Mouse (Mus musculus) hindbrain, postnatal 0 days (tissue): ENCODE measurements around the gene Mrln. TPM values are rescaled to one million over a fixed set of nuclear protein-coding genes. Genes with fewer than 3 reads are reported as not detected.

Experiments
- ATAC-seq: fragments of 200-750 bp; cut with Nextera tagmentation; 2 replicates; pipeline ENCODE4 v1.8.0; 2017; ENCODE audit warnings: mild to moderate bottlenecking, moderate TSS enrichment, moderate library complexity
- DNase-seq: peaks from one replicate; pipeline ENCODE4 v3.0.0-alpha.2; 2015; ENCODE audit warnings: low spot score
- H3K27ac ChIP-seq: fragments of 300-500 bp; sonication (generic); 2 replicates; pipeline ENCODE4 v1.5.1; 2014; ENCODE audit warnings: mild to moderate bottlenecking
- H3K27me3 ChIP-seq: fragments of 300-500 bp; sonication (generic); 2 replicates; pipeline ENCODE4 v1.6.1; 2014; ENCODE audit warnings: low read length, mixed read lengths; ENCODE audit not compliant: insufficient read depth
- H3K36me3 ChIP-seq: fragments of 300-500 bp; sonication (generic); 2 replicates; pipeline ENCODE4 v1.6.1; 2014; ENCODE audit warnings: low read length, mixed read lengths; ENCODE audit not compliant: insufficient read depth
- H3K4me1 ChIP-seq: fragments of 300-500 bp; sonication (generic); 2 replicates; pipeline ENCODE4 v1.6.1; 2014; ENCODE audit warnings: antibody characterized with exemption, low read length, mixed read lengths; ENCODE audit not compliant: insufficient read depth
- H3K4me2 ChIP-seq: fragments of 300-500 bp; sonication (generic); 2 replicates; pipeline ENCODE4 v1.6.1; 2014; ENCODE audit warnings: low read depth, mild to moderate bottlenecking, low read length, moderate library complexity, mixed read lengths
- H3K4me3 ChIP-seq: fragments of 300-500 bp; sonication (generic); 2 replicates; pipeline ENCODE4 v1.5.1; 2014; ENCODE audit warnings: low read length
- H3K9ac ChIP-seq: fragments of 300-500 bp; sonication (generic); replicated peaks from 2 replicates; pipeline ENCODE4 v1.6.1; 2014; ENCODE audit warnings: mild to moderate bottlenecking, low read length, moderate library complexity, mixed read lengths
- H3K9me3 ChIP-seq: fragments of 300-500 bp; sonication (generic); 2 replicates; pipeline ENCODE4 v1.6.1; 2016; ENCODE audit warnings: low read length, mixed read lengths
- CTCF ChIP-seq: IDR thresholded peaks from 2 replicates; pipeline ENCODE4 v1.5.1; 2016; ENCODE audit warnings: antibody characterized with exemption, control low read depth, low read depth
- WGBS: fragments of 180-500 bp; shearing (Covaris S2); extraction: QIAGEN DNeasy Blood & Tissue Kit; methylation state at CpG from one replicate; pipeline ENCODE4 v1.1.7; 2014; 5-methylcytosine and 5-hydroxymethylcytosine counted together
- polyA plus RNA-seq: library from polyadenylated mRNA; unstranded; fragments of >200 nt; fragmentation: Nextera tagmentation; extraction: Ambion mirVana; gene quantifications from 2 replicates; pipeline ENCODE4 v1.2.1, GENCODE M21; 2015
- total RNA-seq: library from RNA; depleted of rRNA; stranded (reverse); fragments of >200 nt; gene quantifications from 2 replicates; pipeline ENCODE4 v1.2.3, GENCODE M21; 2014

Gene Mrln
- total and polyA plus RNA-seq, 2 experiments from 2014 or later = 3.3 to 5.3 TPM

DNA sequence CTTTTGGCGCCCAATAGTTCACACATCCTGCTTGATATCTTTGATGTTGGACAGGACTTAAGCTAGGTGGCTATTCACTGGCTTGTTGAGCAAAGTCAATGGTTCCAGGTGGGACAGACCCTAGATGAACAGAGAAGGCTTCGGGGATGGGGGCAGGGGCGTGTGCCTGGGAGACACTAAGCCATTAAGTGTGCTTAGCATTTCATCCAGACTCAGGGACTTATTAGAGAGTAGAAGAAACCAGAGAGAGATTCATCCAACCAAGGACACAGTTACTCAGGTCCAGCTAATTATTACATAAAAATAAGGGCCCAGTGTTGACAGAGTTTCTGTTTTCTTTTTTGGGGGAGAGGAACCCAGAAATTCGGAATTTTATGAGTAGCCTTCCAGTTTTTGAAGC, 45.9 kb downstream of the Mrln start:
- 84% methylated on average over 4 of the region's 4 CpGs for WGBS
- Histone ChIP-seq H3K4me2 (no peak overlapping the region), H3K36me3 (no peaks in the 10 kb centered on the region), H3K9me3 (no peaks in the 10 kb centered on the region), H3K27ac (no peak overlapping the region), H3K9ac (no peak overlapping the region), H3K27me3 (no peaks in the 10 kb centered on the region), H3K4me1 (no peaks in the 10 kb centered on the region; the same call in 1 of the 2 replicates), H3K4me3 (no peak overlapping the region)
- no peak for DNase-seq
- no peak for TF ChIP-seq CTCF
- ATAC-seq = no peak

DNA sequence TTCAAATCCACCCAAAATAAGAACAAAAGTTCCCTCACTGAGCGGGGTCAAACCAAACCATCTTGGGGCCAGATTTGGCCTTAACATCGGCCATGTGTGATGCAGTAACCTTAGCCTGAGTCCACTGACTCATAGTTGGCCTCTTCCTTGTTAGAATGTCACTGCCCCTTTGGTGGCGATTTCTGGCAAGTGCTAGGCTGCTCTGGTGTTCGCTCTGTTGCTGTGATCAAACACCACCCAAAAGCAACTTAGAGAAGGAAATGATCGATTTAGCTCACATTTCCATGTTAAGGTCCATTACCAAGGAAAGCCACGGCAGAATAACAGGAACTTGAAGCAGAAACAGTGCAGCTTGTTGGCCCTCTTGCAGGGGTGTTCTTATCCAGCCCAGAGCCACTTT, 46.3 kb downstream of the Mrln start:
- no peak for DNase-seq
- no peaks in the 10 kb centered on the region for H3K27me3 ChIP-seq
- H3K4me3 ChIP-seq = no peak overlapping the region
- H3K4me2 ChIP-seq = no peak overlapping the region
- no peak overlapping the region for H3K9ac ChIP-seq
- ATAC-seq = no peak
- no peaks in the 10 kb centered on the region; the same call in 1 of the 2 replicates for H3K4me1 ChIP-seq
- TF ChIP-seq CTCF = no peak
- H3K9me3 ChIP-seq = no peaks in the 10 kb centered on the region
- H3K36me3 ChIP-seq = no peaks in the 10 kb centered on the region
- 88% methylated on average over 6 of the region's 6 CpGs for WGBS
- H3K27ac ChIP-seq = no peak overlapping the region

DNA sequence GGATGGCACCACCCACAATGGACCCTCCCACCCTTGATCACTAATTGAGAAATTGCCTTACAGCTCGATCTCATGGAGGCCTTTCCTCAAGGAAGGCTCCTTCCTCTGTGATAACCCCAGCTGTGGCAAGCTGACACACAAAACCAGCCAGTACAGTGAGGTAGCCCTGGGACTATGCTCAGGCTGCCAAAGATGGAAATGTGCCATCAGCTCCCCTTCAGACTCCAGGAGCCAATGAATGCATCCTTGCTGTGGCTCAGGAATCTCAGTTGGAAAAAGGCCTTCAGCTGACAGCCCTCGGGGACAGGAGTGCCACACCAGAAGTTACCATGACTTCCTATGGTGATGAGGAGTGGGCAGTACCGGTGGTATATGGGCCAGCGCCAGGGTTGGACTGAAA, 50.2 kb downstream of the Mrln start:
- H3K9me3 ChIP-seq = no peaks in the 10 kb centered on the region
- no peaks in the 10 kb centered on the region for H3K36me3 ChIP-seq
- no peak for TF ChIP-seq CTCF
- 49% methylated on average over 4 of the region's 4 CpGs for WGBS
- no peak overlapping the region for H3K4me3 ChIP-seq
- no peak overlapping the region for H3K4me2 ChIP-seq
- DNase-seq (peak; percentile 25), ATAC-seq (peak; percentile 45; the same call in 1 of the 2 replicates)
- H3K27ac ChIP-seq = no peak overlapping the region
- no peaks in the 10 kb centered on the region for H3K27me3 ChIP-seq
- no peaks in the 10 kb centered on the region for H3K4me1 ChIP-seq
- no peak overlapping the region for H3K9ac ChIP-seq

DNA sequence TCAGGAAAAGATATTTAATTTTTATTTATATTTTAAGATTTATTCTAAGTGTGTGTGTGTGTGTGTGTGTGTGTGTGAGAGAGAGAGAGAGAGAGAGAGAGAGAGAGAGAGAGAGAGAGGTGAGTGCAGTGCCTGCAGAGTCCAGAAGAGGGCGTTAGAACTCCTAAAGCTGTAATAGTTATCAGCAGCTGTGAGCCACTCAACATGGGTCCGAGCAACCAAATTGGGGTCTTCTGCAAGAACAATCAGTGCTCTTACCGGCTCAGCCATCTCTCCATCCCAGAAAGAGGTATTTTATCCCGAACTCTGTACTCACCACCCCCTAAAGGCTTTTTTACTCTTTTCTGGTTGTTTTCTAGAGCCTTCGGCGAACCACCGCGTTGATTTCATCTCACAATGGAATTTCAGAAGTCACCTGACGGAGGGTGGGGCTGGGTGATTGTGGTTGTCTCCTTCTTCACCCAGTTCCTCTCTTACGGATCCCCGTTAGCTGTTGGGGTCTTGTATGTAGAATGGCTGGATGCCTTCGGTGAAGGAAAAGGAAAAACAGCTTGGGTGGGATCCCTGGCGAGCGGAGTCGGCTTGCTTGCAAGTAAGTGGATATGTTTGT, 51.2 kb downstream of the Mrln start:
- no peak for DNase-seq
- Histone ChIP-seq H3K9ac (no peak overlapping the region), H3K4me1 (no peaks in the 10 kb centered on the region), H3K36me3 (no peaks in the 10 kb centered on the region), H3K4me2 (no peak overlapping the region), H3K4me3 (no peak overlapping the region), H3K27ac (no peak overlapping the region), H3K9me3 (no peaks in the 10 kb centered on the region), H3K27me3 (no peaks in the 10 kb centered on the region)
- ATAC-seq = no peak
- no peak for TF ChIP-seq CTCF
- 91% methylated on average over 15 of the region's 15 CpGs for WGBS

DNA sequence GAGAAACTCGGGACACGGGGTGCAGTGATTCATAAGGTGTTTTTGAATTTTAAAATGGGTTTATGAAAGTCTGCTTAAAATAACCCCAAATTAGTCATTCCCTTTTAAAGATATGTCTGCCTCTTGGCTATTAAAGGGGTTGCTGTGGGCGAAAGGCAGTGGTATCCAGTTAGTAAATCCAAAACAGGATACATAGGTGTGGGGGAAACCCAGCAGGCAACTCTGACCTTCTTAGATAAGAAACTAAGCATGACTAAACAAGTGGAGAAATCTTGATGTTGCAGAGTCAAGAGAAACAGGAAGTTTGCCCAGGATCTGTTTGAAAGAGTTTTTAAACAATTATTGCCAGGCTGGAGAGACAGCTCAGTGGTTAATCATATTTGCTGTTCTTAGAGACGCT, 52.6 kb downstream of the Mrln start:
- no peak overlapping the region for H3K4me3 ChIP-seq
- no peaks in the 10 kb centered on the region for H3K9me3 ChIP-seq
- H3K36me3 ChIP-seq = no peaks in the 10 kb centered on the region
- DNase-seq = no peak
- no peak overlapping the region for H3K4me2 ChIP-seq
- H3K27ac ChIP-seq = no peak overlapping the region
- H3K4me1 ChIP-seq = no peaks in the 10 kb centered on the region
- H3K9ac ChIP-seq = no peak overlapping the region
- no peak for ATAC-seq
- 87% methylated on average over 4 of the region's 4 CpGs for WGBS
- no peak for TF ChIP-seq CTCF
- no peaks in the 10 kb centered on the region for H3K27me3 ChIP-seq

DNA sequence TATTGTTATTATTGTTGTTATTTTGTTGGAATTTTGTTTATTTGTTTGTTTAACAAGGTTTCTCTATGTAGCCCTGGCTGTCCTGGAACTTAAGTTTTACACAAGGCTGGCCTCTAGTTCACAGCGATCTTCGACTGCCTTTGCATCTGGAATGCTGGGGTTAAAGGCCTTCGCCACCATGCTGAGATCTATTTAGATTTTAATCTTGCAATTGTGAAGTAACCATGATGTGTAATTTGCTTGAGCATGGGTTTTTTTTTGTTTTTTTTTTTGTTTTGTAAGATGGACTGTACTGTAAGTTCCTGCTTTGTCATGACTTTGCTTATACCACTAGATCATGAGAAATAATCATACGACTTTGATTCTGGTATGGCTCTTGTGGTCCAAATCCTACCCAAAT, 56.4 kb downstream of the Mrln start:
- H3K9ac ChIP-seq = no peak overlapping the region
- 53% methylated on average over 4 of the region's 4 CpGs for WGBS
- no peak overlapping the region for H3K4me3 ChIP-seq
- no peak overlapping the region for H3K4me2 ChIP-seq
- no peaks in the 10 kb centered on the region for H3K36me3 ChIP-seq
- DNase-seq (no peak), ATAC-seq (no peak)
- no peaks in the 10 kb centered on the region for H3K27me3 ChIP-seq
- no peaks in the 10 kb centered on the region for H3K4me1 ChIP-seq
- TF ChIP-seq CTCF = no peak
- no peak overlapping the region for H3K27ac ChIP-seq
- H3K9me3 ChIP-seq = no peaks in the 10 kb centered on the region

DNA sequence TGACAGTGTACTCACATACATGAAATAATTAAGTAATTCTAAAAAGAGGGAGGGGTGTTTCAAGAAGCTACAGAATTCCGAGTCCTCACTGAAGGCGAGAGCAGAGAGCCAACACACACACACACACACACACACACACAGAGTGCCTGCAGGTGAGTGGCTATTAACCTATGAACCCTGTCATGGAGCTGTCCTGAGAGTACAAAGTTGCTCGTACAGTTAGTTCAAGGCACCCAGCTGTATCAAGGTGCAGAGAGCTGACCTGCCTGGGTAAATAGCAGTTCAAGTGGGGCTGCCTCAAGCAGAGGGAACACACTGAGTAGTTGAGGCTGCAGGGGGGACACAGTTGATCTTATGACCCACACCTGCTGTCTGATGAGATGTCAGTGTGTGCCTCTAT, 57.6 kb downstream of the Mrln start:
- no peaks in the 10 kb centered on the region for H3K36me3 ChIP-seq
- ATAC-seq = no peak
- H3K27me3 ChIP-seq = no peaks in the 10 kb centered on the region
- no peak for DNase-seq
- H3K9me3 ChIP-seq = no peaks in the 10 kb centered on the region
- no peak for TF ChIP-seq CTCF
- WGBS = 91% methylated on average over 3 of the region's 3 CpGs
- H3K27ac ChIP-seq = no peak overlapping the region
- no peak overlapping the region for H3K4me3 ChIP-seq
- H3K4me2 ChIP-seq = no peak overlapping the region
- H3K9ac ChIP-seq = no peak overlapping the region
- no peaks in the 10 kb centered on the region for H3K4me1 ChIP-seq
